Mouse (Mus musculus): ENCODE data around the gene Klc4. TPM values are rescaled to one million over a fixed set of nuclear protein-coding genes. Genes with fewer than 3 reads are reported as not detected.

Gene Klc4
- polyA plus RNA-seq, 1 experiment: 23.5 TPM

GRCm38 (mm10) chr17:46594606-46595005, 51.2 kb downstream of the Klc4 start:
- DNase-seq (ENCODE audit: extremely low spot score in 1 of 2, low spot score in 1 of 2): no peak

- DNase-seq (ENCODE audit: extremely low spot score in 1 of 2, low spot score in 1 of 2): no peak
Measured at GRCm38 (mm10) chr17:46593124-46593523, 52.7 kb downstream of the Klc4 start.

- DNase-seq (ENCODE audit: extremely low spot score in 1 of 2, low spot score in 1 of 2): no peak
Measured at GRCm38 (mm10) chr17:46591406-46591805, 54.4 kb downstream of the Klc4 start.

DNA sequence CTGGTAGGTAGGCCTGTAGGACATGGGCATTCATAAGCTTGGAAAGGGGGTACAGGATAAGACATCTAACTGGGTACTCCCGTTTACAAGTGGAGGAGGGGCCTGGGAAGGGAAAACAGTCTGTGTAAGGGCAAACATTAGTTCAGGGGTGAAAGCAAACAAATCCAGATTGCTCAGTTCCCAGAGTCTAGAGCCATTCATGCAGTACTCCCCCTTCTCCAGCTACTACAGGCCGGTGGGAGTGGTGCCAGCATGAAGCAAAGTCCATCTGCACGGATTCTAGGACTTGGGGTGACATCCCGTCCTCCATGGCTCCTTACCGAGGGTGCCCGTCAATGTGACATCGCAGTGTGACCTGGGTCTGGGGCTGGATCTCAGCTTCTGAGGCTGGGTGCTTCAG, 55.4 kb downstream of the Klc4 start:
- DNase-seq (ENCODE audit: extremely low spot score in 1 of 2, low spot score in 1 of 2): no peak

- DNase-seq (ENCODE audit: extremely low spot score in 1 of 2, low spot score in 1 of 2): no peak
Measured at GRCm38 (mm10) chr17:46589635-46590314, 56.0 kb downstream of the Klc4 start.

GRCm38 (mm10) chr17:46588913-46589312, 56.9 kb downstream of the Klc4 start:
- no peak for DNase-seq (ENCODE audit: extremely low spot score in 1 of 2, low spot score in 1 of 2)

GRCm38 (mm10) chr17:46588173-46588572, 57.6 kb downstream of the Klc4 start:
- no peak for DNase-seq (ENCODE audit: extremely low spot score in 1 of 2, low spot score in 1 of 2)

GRCm38 (mm10) chr17:46586327-46586726, 59.5 kb downstream of the Klc4 start:
- no peak for DNase-seq (ENCODE audit: extremely low spot score in 1 of 2, low spot score in 1 of 2)

Other genes with a start within 250 kb of the Klc4 start
- gene Crip3, start 217.1 kb downstream of the Klc4 start, polyA plus RNA-seq (2012; rRNA removed): 9.1 and 13.8 TPM in 2 replicates
- 0.15 and 0.18 TPM in 2 replicates for gene Slc22a7, start 207.6 kb downstream of the Klc4 start, polyA plus RNA-seq (2012; rRNA removed)
- gene Ttbk1, start 158.3 kb downstream of the Klc4 start, polyA plus RNA-seq (2012; rRNA removed): 46.3 and 50.1 TPM in 2 replicates
- 4.0 and 4.8 TPM in 2 replicates for gene Dnph1, start 149.3 kb downstream of the Klc4 start, polyA plus RNA-seq (2012; rRNA removed)
- gene Cul9, start 99.6 kb downstream of the Klc4 start, polyA plus RNA-seq (2012; rRNA removed): 65.3 and 66.8 TPM in 2 replicates
- 74.8 and 82.0 TPM in 2 replicates for gene Srf, start 89.8 kb downstream of the Klc4 start, polyA plus RNA-seq (2012; rRNA removed)
- 5.3 and 6.3 TPM in 2 replicates for gene Ptk7, start 16.5 kb downstream of the Klc4 start, polyA plus RNA-seq (2012; rRNA removed)
- 51.2 and 58.7 TPM in 2 replicates for gene Mrpl2, start 207 bp upstream of the Klc4 start, polyA plus RNA-seq (2012; rRNA removed)
- 33.0 and 35.2 TPM in 2 replicates for gene Cul7, start 4.3 kb upstream of the Klc4 start, polyA plus RNA-seq (2012; rRNA removed)
- gene Rrp36, start 28.3 kb upstream of the Klc4 start, polyA plus RNA-seq (2012; rRNA removed): 29.6 and 33.0 TPM in 2 replicates
- 151 and 157 TPM in 2 replicates for gene Mea1, start 32.8 kb upstream of the Klc4 start, polyA plus RNA-seq (2012; rRNA removed)
- 189 and 198 TPM in 2 replicates for gene Klhdc3, start 34.9 kb upstream of the Klc4 start, polyA plus RNA-seq (2012; rRNA removed)
- 95.4 and 95.5 TPM in 2 replicates for gene Ppp2r5d, start 59.1 kb upstream of the Klc4 start, polyA plus RNA-seq (2012; rRNA removed)
- gene Pex6, start 65.4 kb upstream of the Klc4 start, polyA plus RNA-seq (2012; rRNA removed): 49.1 and 50.5 TPM in 2 replicates
- 1.8 and 2.2 TPM in 2 replicates for gene Gnmt, start 83.1 kb upstream of the Klc4 start, polyA plus RNA-seq (2012; rRNA removed)
- gene Cnpy3, start 106.2 kb upstream of the Klc4 start, polyA plus RNA-seq (2012; rRNA removed): 86.0 and 88.3 TPM in 2 replicates
- 0.36 and 0.88 TPM in 2 replicates for gene Ptcra, start 117.7 kb upstream of the Klc4 start, polyA plus RNA-seq (2012; rRNA removed)
- gene 2310039H08Rik, start 126.6 kb upstream of the Klc4 start, polyA plus RNA-seq (2012; rRNA removed): 23.6 and 27.1 TPM in 2 replicates
- 37.8 and 46.0 TPM in 2 replicates for gene Rpl7l1, start 136.7 kb upstream of the Klc4 start, polyA plus RNA-seq (2012; rRNA removed)
- gene Bicral, start 212.5 kb upstream of the Klc4 start, polyA plus RNA-seq (2012; rRNA removed): 37.4 and 38.6 TPM in 2 replicates
- 26.5 and 27.3 TPM in 2 replicates for gene Tbcc, start 244.7 kb upstream of the Klc4 start, polyA plus RNA-seq (2012; rRNA removed)

Measured in frontal cortex, adult 2 months (tissue).